Mouse (Mus musculus): ENCODE measurements around the gene Cntnap2. TPM values are rescaled to one million over a fixed set of nuclear protein-coding genes. Genes with fewer than 3 reads are reported as not detected.
"Not testable (repeated sequence)": the region's sequence is repeated elsewhere in the genome, so short reads cannot be mapped to it uniquely, and the experiment has no call there.

The Cntnap2 gene
- polyA plus RNA-seq, 1 experiment from 2014 or later, result not detected

DNA sequence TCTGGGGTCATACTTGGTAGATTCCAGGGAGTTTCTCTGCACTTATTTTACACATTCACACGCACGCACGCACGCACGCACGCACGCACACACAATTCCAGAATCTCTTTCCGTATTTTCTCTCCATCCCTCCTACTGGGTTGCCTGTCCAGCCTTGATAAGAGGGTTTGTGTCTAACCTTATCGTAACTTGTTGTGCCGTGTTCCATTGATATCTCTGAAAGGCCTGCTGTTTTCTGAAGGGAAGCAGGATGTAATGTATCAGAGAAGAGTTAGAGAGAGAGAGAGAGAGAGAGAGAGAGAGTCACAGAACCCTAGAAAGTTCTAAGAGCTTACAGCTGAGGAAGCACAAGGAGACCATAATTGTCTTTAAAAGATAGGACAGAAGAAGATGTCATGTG, 2132.8 kb downstream of the Cntnap2 start:
- no peak for DNase-seq
- H3K36me3 ChIP-seq (replicated peaks; ENCODE audit: insufficient read depth, low read length), result no peaks in the 10 kb centered on the region
- H3K9ac ChIP-seq (replicated peaks), result peak overlapping the region; percentile 50; the same call in 1 of the 2 replicates
- peak overlapping the region; percentile 36 for H3K4me3 ChIP-seq (ENCODE audit: low read depth, low read length)
- H3K27ac ChIP-seq (ENCODE audit: low read depth), result no peak overlapping the region
- no peaks in the 10 kb centered on the region for H3K9me3 ChIP-seq (ENCODE audit: low read length)
- TF ChIP-seq CTCF (IDR thresholded peaks at IDR 0.05; ENCODE audit: low read depth), result no peak
- TF ChIP-seq EP300 (IDR thresholded peaks at IDR 0.05; ENCODE audit: low read depth), result peak; percentile 90
- no peaks in the 10 kb centered on the region for H3K27me3 ChIP-seq (ENCODE audit: insufficient read depth, low read length)
- peak; percentile 87 for ATAC-seq
- WGBS (ENCODE audit: insufficient replicate concordance), result 59% methylated on average over 10 of the region's 10 CpGs
- H3K4me2 ChIP-seq (ENCODE audit: low read depth, low read length), result peak overlapping the region; percentile 67
- no peaks in the 10 kb centered on the region for H3K4me1 ChIP-seq (ENCODE audit: insufficient read depth)

DNA sequence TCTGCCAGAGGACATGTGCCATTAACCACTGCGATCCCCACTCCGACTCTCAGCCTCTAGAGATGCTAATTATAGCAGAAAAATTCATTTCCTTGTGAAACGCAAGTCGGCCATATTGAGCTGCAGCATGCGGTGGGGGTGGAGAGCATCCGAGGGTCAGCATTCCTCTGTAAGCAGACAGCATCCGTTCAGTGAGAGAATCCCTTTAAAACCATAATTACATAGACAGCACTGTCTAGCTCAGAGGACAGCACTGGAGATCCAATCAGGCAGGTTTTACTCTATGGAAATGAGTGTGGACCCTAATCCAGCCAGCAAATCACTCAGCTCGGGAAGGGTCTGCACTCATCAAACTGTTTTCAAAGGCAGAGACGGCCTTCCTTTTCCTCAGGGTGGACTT, 2133.3 kb downstream of the Cntnap2 start:
- Histone ChIP-seq H3K4me3 (ENCODE audit: low read depth, low read length) (no peak overlapping the region), H3K9me3 (ENCODE audit: low read length) (no peaks in the 10 kb centered on the region), H3K9ac (replicated peaks) (no peak overlapping the region), H3K36me3 (replicated peaks; ENCODE audit: insufficient read depth, low read length) (no peaks in the 10 kb centered on the region), H3K4me1 (ENCODE audit: insufficient read depth) (no peaks in the 10 kb centered on the region), H3K27ac (ENCODE audit: low read depth) (no peak overlapping the region), H3K4me2 (ENCODE audit: low read depth, low read length) (peak overlapping the region; percentile 67), H3K27me3 (ENCODE audit: insufficient read depth, low read length) (no peaks in the 10 kb centered on the region)
- TF ChIP-seq CTCF (IDR thresholded peaks at IDR 0.05; ENCODE audit: low read depth) (no peak), EP300 (IDR thresholded peaks at IDR 0.05; ENCODE audit: low read depth) (no peak)
- ATAC-seq (no peak), DNase-seq (no peak)
- 82% methylated on average over 9 of the region's 9 CpGs for WGBS (ENCODE audit: insufficient replicate concordance)

DNA sequence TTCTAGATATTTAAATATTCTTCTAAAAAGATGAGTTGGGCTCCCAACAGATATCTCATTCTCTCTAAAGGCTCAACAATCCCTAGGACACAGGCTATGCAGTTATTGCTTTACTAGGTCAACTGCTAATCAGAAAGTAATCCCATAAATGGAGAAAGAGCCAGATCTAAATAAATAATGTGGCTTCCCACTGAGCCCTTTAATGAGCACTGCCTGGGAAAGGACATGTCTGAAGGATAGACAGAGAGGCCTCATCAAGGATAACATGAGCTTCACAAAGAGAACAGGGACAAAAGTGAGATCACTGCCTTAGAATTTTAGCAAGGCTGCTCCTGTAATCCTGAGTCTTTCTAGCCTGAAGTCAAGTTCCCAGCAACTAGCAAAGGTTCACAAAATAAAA, 2138.4 kb downstream of the Cntnap2 start:
- H3K27me3 ChIP-seq (ENCODE audit: insufficient read depth, low read length), result no peaks in the 10 kb centered on the region
- TF ChIP-seq CTCF (IDR thresholded peaks at IDR 0.05; ENCODE audit: low read depth) (no peak), EP300 (IDR thresholded peaks at IDR 0.05; ENCODE audit: low read depth) (no peak)
- H3K9ac ChIP-seq (replicated peaks), result no peak overlapping the region
- H3K4me3 ChIP-seq (ENCODE audit: low read depth, low read length), result no peak overlapping the region
- H3K36me3 ChIP-seq (replicated peaks; ENCODE audit: insufficient read depth, low read length), result no peaks in the 10 kb centered on the region
- no peak overlapping the region for H3K4me2 ChIP-seq (ENCODE audit: low read depth, low read length)
- no peak for DNase-seq
- no peaks in the 10 kb centered on the region for H3K4me1 ChIP-seq (ENCODE audit: insufficient read depth)
- no peak overlapping the region for H3K27ac ChIP-seq (ENCODE audit: low read depth)
- no peak for ATAC-seq
- no peaks in the 10 kb centered on the region for H3K9me3 ChIP-seq (ENCODE audit: low read length)

DNA sequence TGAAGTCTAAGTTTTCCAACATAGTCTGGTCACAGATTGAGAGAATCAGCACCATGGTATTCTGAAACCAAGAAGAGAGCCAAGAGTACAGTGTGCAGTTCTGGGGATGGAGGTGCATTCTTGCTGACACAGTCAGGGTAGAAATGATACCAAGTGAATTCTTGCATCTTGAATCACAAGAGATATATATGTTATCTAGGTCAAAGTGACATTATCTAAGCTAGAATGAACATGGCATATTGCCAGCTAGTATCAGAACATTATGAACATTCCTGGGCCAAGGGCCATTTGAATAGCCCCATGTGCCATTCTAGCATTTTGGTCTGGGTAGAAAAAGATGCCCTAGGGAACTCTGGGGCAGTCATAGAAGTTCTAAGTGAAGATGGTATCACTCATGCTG, 2141.5 kb downstream of the Cntnap2 start:
- H3K4me2 ChIP-seq (ENCODE audit: low read depth, low read length), result no peak overlapping the region
- no peaks in the 10 kb centered on the region for H3K36me3 ChIP-seq (replicated peaks; ENCODE audit: insufficient read depth, low read length)
- H3K9ac ChIP-seq (replicated peaks), result no peak overlapping the region
- no peak for TF ChIP-seq CTCF (IDR thresholded peaks at IDR 0.05; ENCODE audit: low read depth)
- TF ChIP-seq EP300 (IDR thresholded peaks at IDR 0.05; ENCODE audit: low read depth), result no peak
- no peak overlapping the region for H3K27ac ChIP-seq (ENCODE audit: low read depth)
- no peaks in the 10 kb centered on the region for H3K27me3 ChIP-seq (ENCODE audit: insufficient read depth, low read length)
- no peaks in the 10 kb centered on the region for H3K9me3 ChIP-seq (ENCODE audit: low read length)
- no peak overlapping the region for H3K4me3 ChIP-seq (ENCODE audit: low read depth, low read length)
- DNase-seq (no peak), ATAC-seq (no peak)
- no peaks in the 10 kb centered on the region for H3K4me1 ChIP-seq (ENCODE audit: insufficient read depth)

DNA sequence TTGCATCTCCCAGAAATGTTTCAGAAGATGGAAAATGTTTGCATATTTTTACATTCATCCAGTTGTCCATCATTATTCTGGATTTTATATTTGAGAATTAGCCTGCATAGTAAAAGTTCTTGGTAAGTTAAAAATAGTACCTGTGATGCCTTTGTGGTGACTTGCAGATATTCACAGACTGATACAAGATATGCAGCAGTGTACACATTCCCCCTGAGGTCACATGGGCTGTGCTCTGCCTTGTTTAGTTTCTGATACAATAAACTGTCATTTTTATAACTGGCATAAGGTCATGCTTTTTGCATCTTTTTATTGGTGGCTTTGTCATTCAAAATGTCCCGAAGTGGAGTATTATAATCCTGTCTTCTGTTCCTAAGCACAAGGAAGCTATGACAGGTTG, 2148.9 kb downstream of the Cntnap2 start:
- H3K27ac ChIP-seq (ENCODE audit: low read depth), result no peak overlapping the region
- no peaks in the 10 kb centered on the region for H3K4me1 ChIP-seq (ENCODE audit: insufficient read depth)
- TF ChIP-seq EP300 (IDR thresholded peaks at IDR 0.05; ENCODE audit: low read depth) (no peak), CTCF (IDR thresholded peaks at IDR 0.05; ENCODE audit: low read depth) (no peak)
- H3K27me3 ChIP-seq (ENCODE audit: insufficient read depth, low read length), result no peaks in the 10 kb centered on the region
- no peaks in the 10 kb centered on the region for H3K9me3 ChIP-seq (ENCODE audit: low read length)
- no peaks in the 10 kb centered on the region for H3K36me3 ChIP-seq (replicated peaks; ENCODE audit: insufficient read depth, low read length)
- no peak for ATAC-seq
- no peak overlapping the region for H3K4me2 ChIP-seq (ENCODE audit: low read depth, low read length)
- DNase-seq, result no peak
- H3K9ac ChIP-seq (replicated peaks), result no peak overlapping the region
- 60% methylated on average over 1 of the region's 1 CpGs for WGBS (ENCODE audit: insufficient replicate concordance)
- H3K4me3 ChIP-seq (ENCODE audit: low read depth, low read length), result no peak overlapping the region

DNA sequence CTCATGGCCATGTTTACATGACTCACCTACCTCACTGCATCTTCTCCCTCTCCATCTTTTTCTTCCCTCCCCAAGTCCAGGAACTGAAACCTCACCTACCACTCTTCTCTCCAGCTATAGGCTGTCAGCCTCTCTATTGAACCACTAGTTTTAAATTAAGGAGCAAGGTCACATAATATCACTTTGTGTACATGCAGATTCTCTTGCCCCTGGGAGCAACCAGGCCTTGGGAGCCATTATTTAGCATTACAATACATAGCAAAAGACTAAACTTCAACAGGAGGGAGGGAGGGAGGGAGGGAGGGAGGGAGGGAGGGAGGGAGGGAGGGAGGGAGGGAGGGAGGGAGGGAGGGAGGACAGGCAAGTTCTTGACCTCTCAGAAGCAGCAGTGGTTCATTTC, 2155.6 kb downstream of the Cntnap2 start:
- Histone ChIP-seq H3K36me3 (replicated peaks; ENCODE audit: insufficient read depth, low read length) (no peaks in the 10 kb centered on the region), H3K4me2 (ENCODE audit: low read depth, low read length) (no peak overlapping the region), H3K4me3 (ENCODE audit: low read depth, low read length) (no peak overlapping the region), H3K9me3 (ENCODE audit: low read length) (no peaks in the 10 kb centered on the region), H3K9ac (replicated peaks) (no peak overlapping the region), H3K27ac (ENCODE audit: low read depth) (no peak overlapping the region), H3K27me3 (ENCODE audit: insufficient read depth, low read length) (no peaks in the 10 kb centered on the region), H3K4me1 (ENCODE audit: insufficient read depth) (no peaks in the 10 kb centered on the region)
- DNase-seq, result no peak
- no peak for TF ChIP-seq CTCF (IDR thresholded peaks at IDR 0.05; ENCODE audit: low read depth)
- TF ChIP-seq EP300 (IDR thresholded peaks at IDR 0.05; ENCODE audit: low read depth), result no peak
- ATAC-seq, result no peak

DNA sequence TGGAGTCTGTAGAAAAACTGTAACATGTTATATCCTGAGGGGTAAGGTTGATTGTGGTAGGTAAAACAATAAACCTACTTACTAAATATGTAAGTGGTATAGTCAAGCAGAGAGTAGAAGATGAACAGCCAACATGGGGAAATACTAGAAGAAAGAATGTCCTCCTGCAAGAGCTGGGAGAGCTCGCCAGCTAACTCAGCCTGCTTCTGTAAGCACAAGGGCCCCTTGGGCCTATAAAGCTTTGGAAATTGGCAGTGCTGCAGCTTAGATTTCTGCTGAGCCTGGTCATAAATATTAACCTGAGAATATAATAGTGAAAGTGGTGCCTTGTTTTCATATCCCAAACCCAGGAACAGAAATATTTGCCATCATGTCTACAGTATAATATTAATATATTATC, 2164.4 kb downstream of the Cntnap2 start:
- H3K36me3 ChIP-seq (replicated peaks; ENCODE audit: insufficient read depth, low read length); H3K27me3 ChIP-seq (ENCODE audit: insufficient read depth, low read length); H3K9me3 ChIP-seq (ENCODE audit: low read length); H3K4me1 ChIP-seq (ENCODE audit: insufficient read depth); H3K4me2 ChIP-seq (ENCODE audit: low read depth, low read length); H3K27ac ChIP-seq (ENCODE audit: low read depth); ATAC-seq; H3K9ac ChIP-seq (replicated peaks); H3K4me3 ChIP-seq (ENCODE audit: low read depth, low read length); DNase-seq: not testable (repeated sequence)
- WGBS (ENCODE audit: insufficient replicate concordance), result 79% methylated on average over 1 of the region's 1 CpGs

DNA sequence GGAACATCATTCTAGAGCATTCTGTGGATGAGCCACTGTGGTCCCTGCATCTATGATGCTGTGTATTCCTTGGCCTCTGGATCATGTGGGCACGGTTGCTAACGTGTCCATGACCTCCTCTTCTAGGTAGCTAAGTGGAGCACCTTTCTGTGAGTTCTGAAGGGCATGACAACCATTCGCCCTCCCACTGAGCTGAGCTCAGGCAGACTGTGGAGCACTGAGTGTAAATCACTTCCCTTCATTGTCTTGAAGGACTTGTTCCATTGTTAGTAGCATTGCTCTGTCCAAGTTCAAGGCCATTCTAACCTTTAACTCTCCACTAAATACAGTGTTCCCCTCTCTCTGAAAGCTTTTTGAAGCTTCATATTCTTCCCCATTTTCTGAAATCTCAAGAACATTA, 2166.2 kb downstream of the Cntnap2 start:
- not testable (repeated sequence) for H3K4me2 ChIP-seq (ENCODE audit: low read depth, low read length); DNase-seq; ATAC-seq; H3K4me3 ChIP-seq (ENCODE audit: low read depth, low read length); H3K27ac ChIP-seq (ENCODE audit: low read depth); H3K36me3 ChIP-seq (replicated peaks; ENCODE audit: insufficient read depth, low read length); H3K4me1 ChIP-seq (ENCODE audit: insufficient read depth); H3K27me3 ChIP-seq (ENCODE audit: insufficient read depth, low read length); H3K9ac ChIP-seq (replicated peaks); H3K9me3 ChIP-seq (ENCODE audit: low read length)
- WGBS (ENCODE audit: insufficient replicate concordance), result 67% methylated on average over 3 of the region's 3 CpGs

All from liver, postnatal 0 days (tissue).